Mouse (Mus musculus) CH12.LX (cell line): Measurements from ENCODE around the gene Atrnl1. TPM values are rescaled to one million over a fixed set of nuclear protein-coding genes. Genes with fewer than 3 reads are reported as not detected.

Experiments
- DNase-seq: peaks from one replicate; pipeline ENCODE4 v3.0.0-alpha.2; 2013; ENCODE audit errors: extremely low read depth
- H3K27ac ChIP-seq: 2 replicates; pipeline ENCODE4 v1.5.1; 2012; ENCODE audit warnings: low read depth, mild to moderate bottlenecking, control low read depth, moderate library complexity; ENCODE audit not compliant: insufficient read depth
- H3K27me3 ChIP-seq: replicated peaks from 2 replicates; pipeline ENCODE3; 2012; ENCODE audit warnings: inconsistent platforms
- H3K36me3 ChIP-seq, 2 experiments: replicated peaks in 1 of 2; 2 replicates each; pipeline versions ENCODE3 to v1.6.1; 2012; ENCODE audit warnings: inconsistent platforms in 1 of 2, low read length in 1 of 2, mild to moderate bottlenecking in 1 of 2, mixed read lengths in 1 of 2, moderate library complexity in 1 of 2; ENCODE audit not compliant: control insufficient read depth in 1 of 2, insufficient read depth in 1 of 2
- H3K4me1 ChIP-seq, 2 experiments: 2 replicates each; pipeline ENCODE4 v1.6.1; 2012; ENCODE audit warnings: inconsistent platforms in 1 of 2, moderate library complexity in 1 of 2; ENCODE audit not compliant: insufficient read depth in 2 of 2, control insufficient read depth in 1 of 2
- H3K4me2 ChIP-seq: 2 replicates; pipeline ENCODE4 v1.6.1; 2012; ENCODE audit warnings: low read depth, mild to moderate bottlenecking, control low read depth; ENCODE audit not compliant: poor library complexity, insufficient read depth, severe bottlenecking
- H3K4me3 ChIP-seq, 3 experiments: fragments of 150-350 bp in 1 of 3; sonication (generic) in 1 of 3; replicated peaks in 1 of 3; 2 replicates each; pipeline versions ENCODE3 to v1.5.1; 2011 to 2012; ENCODE audit warnings: low read depth in 2 of 3, low read length in 2 of 3, mild to moderate bottlenecking in 2 of 3, moderate library complexity in 2 of 3, control low read depth in 1 of 3, improper control_type of control experiment in 1 of 3, inconsistent platforms in 1 of 3, mixed read lengths in 1 of 3; ENCODE audit not compliant: poor library complexity in 1 of 3
- H3K79me2 ChIP-seq: replicated peaks from 2 replicates; pipeline ENCODE4 v1.6.1; 2012; ENCODE audit warnings: mild to moderate bottlenecking, moderate library complexity; ENCODE audit not compliant: control insufficient read depth, poor library complexity, insufficient read depth, severe bottlenecking; ENCODE audit errors: extremely low read depth
- H3K9ac ChIP-seq: 2 replicates; pipeline ENCODE4 v1.6.1; 2012; ENCODE audit warnings: low read depth, mild to moderate bottlenecking, control low read depth, moderate library complexity; ENCODE audit not compliant: insufficient read depth
- H3K9me3 ChIP-seq: replicated peaks from 2 replicates; pipeline ENCODE3; 2012; ENCODE audit warnings: low read length, inconsistent platforms, mixed read lengths
- BHLHE40 ChIP-seq: IDR thresholded peaks from 2 replicates; pipeline ENCODE4 v1.6.1; 2011; ENCODE audit warnings: mild to moderate bottlenecking, low read depth, low read length, improper control_type of control experiment
- HCFC1 ChIP-seq: IDR thresholded peaks from 2 replicates; pipeline ENCODE4 v1.6.1; 2012; ENCODE audit warnings: low read depth, mild to moderate bottlenecking, inconsistent platforms, low read length, improper control_type of control experiment
- IRF4 ChIP-seq: IDR thresholded peaks from 2 replicates; pipeline ENCODE4 v1.6.1; 2014; ENCODE audit warnings: low read depth, mild to moderate bottlenecking, inconsistent platforms, low read length, improper control_type of control experiment
- JUN ChIP-seq: IDR thresholded peaks from 2 replicates; pipeline ENCODE4 v1.6.1; 2011; ENCODE audit warnings: low read depth, mild to moderate bottlenecking, low read length, improper control_type of control experiment, moderate library complexity; ENCODE audit not compliant: insufficient read depth
- KAT2A ChIP-seq: IDR thresholded peaks from 2 replicates; pipeline ENCODE4 v1.6.1; 2012; ENCODE audit warnings: low read length, improper control_type of control experiment, inconsistent platforms; ENCODE audit not compliant: insufficient replicate concordance
- MAFK ChIP-seq: IDR thresholded peaks from 2 replicates; pipeline ENCODE4 v1.6.1; 2011; ENCODE audit warnings: low read length, improper control_type of control experiment; ENCODE audit not compliant: insufficient replicate concordance
- MAX ChIP-seq: IDR thresholded peaks from 2 replicates; pipeline ENCODE4 v1.6.1; 2011; ENCODE audit warnings: low read length, improper control_type of control experiment
- MXI1 ChIP-seq: IDR thresholded peaks from 2 replicates; pipeline ENCODE4 v1.6.1; 2011; ENCODE audit warnings: mild to moderate bottlenecking, low read depth, low read length, improper control_type of control experiment
- NELFE ChIP-seq: IDR thresholded peaks from 2 replicates; pipeline ENCODE4 v1.6.1; 2011; ENCODE audit warnings: low read depth, low read length, improper control_type of control experiment
- RAD21 ChIP-seq: IDR thresholded peaks from 2 replicates; pipeline ENCODE4 v1.6.1; 2011; ENCODE audit warnings: low read depth, mild to moderate bottlenecking, low read length, improper control_type of control experiment, moderate library complexity
- RCOR1 ChIP-seq: conservative IDR thresholded peaks from 2 replicates; pipeline ENCODE4 v1.6.1; 2012; ENCODE audit warnings: low read depth, mild to moderate bottlenecking, inconsistent platforms, low read length, improper control_type of control experiment
- TBP ChIP-seq: conservative IDR thresholded peaks from 2 replicates; pipeline ENCODE4 v1.6.1; 2011; ENCODE audit warnings: low read depth, low read length, improper control_type of control experiment
- TCF12 ChIP-seq: IDR thresholded peaks from 2 replicates; pipeline ENCODE4 v1.6.1; 2014; ENCODE audit warnings: low read depth, mild to moderate bottlenecking, inconsistent platforms, low read length, improper control_type of control experiment
- USF2 ChIP-seq: conservative IDR thresholded peaks from 2 replicates; pipeline ENCODE4 v1.6.1; 2011; ENCODE audit warnings: low read depth, low read length, improper control_type of control experiment
- ZNF384 ChIP-seq: IDR thresholded peaks from 2 replicates; pipeline ENCODE4 v1.6.1; 2012; ENCODE audit warnings: low read depth, low read length, improper control_type of control experiment, inconsistent platforms
- dilution Hi-C: fragments of 300-500 bp; cut with MboI; formaldehyde crosslinking; loops from 2 replicates; pipeline ENCODE4 v1.14.3; 2020; ENCODE audit warnings: low sequenced_read_pairs; ENCODE audit not compliant: extremely low pct_unique_long_range_greater_than_20kb, extremely low pct_ligation_motif_present
- in situ Hi-C: fragments of 300-500 bp; cut with MboI; formaldehyde crosslinking; loops from 3 replicates; pipeline ENCODE4 v1.14.3; 2019; ENCODE audit warnings: low sequenced_read_pairs, low pct_ligation_motif_present, low pct_unique_long_range_greater_than_20kb, mixed read lengths
- polyA plus RNA-seq: library from polyadenylated mRNA; unstranded; fragments of >175 nt; gene quantifications from 2 replicates; pipeline ENCODE4 v1.2.1, GENCODE M21; 2012; ENCODE audit warnings: low read depth; ENCODE audit not compliant: insufficient read length
- total RNA-seq, 2 experiments: library from RNA; depleted of rRNA; stranded (reverse); fragments of 300-350 nt in 1 of 2; fragments of >200 nt in 1 of 2; gene quantifications; 2 replicates each; pipeline ENCODE4 v1.2.3; 2012 to 2014

Atrnl1 gene
- total and polyA plus RNA-seq, 3 experiments: 1.9 TPM

DNA sequence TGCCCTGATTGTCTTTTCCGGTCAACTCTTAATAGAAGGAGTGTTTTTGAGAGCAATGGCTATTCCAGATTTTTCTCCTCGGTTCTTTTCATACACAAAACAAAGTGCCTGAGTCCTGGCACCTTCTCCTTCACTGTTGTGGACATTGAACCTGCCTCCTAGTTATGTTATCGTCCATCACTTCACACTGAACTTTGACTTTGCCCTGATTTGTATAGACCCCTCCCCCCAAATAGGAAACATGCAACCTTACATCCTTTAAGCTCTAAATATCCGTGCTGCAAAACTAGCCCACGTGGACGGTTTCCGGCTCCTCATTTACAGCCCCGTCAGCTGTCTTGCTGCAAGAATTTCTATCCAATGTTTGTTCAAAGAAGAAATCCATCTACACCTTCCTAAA lies 432.3 kb downstream of the Atrnl1 start:
- dilution Hi-C loops: no loop called here
- H3K36me3 ChIP-seq: no peaks in the 10 kb centered on the region
- no peak overlapping the region for H3K4me2 ChIP-seq
- DNase-seq: no peak
- TF ChIP-seq NELFE (no peak), RCOR1 (no peak), USF2 (no peak), JUN (no peak), ZNF384 (no peak), MXI1 (no peak)
- no peak overlapping the region for H3K9ac ChIP-seq
- H3K79me2 ChIP-seq: no peaks in the 10 kb centered on the region
- H3K27me3 ChIP-seq: no peaks in the 10 kb centered on the region
- no peaks in the 10 kb centered on the region for H3K4me1 ChIP-seq
- H3K27ac ChIP-seq: no peak overlapping the region
- in situ Hi-C loops: no loop called here
- no peaks in the 10 kb centered on the region for H3K9me3 ChIP-seq
- no peak overlapping the region for H3K4me3 ChIP-seq

DNA sequence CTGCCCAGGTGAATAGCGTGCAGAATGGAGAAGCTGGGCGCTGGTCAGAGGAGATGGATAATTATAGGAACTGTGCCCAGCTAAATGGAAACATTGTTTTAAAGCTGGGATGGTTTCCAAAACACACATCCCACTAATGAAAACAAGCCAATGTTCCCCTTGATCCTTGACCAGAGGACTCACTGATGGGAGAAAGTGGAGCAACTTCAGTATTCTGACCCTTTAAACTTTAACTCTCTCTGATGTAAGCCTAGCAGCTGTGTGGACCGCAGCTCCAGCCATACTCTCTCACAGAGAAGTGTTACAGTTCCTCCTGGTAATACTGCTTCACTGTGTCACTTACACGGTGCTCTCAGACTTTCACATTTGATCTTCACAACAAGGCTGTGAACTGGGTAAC lies 432.7 kb downstream of the Atrnl1 start:
- no peak for TF ChIP-seq RAD21
- TF ChIP-seq IRF4: no peak
- no peak for TF ChIP-seq KAT2A
- TF ChIP-seq TBP: no peak
- TF ChIP-seq MAFK: no peak
- TF ChIP-seq MXI1: no peak
- no peak for TF ChIP-seq MAX
- no peak for TF ChIP-seq TCF12
- TF ChIP-seq BHLHE40: no peak
- Histone ChIP-seq H3K27me3 (no peaks in the 10 kb centered on the region), H3K9me3 (no peaks in the 10 kb centered on the region), H3K4me1 (no peaks in the 10 kb centered on the region), H3K9ac (no peak overlapping the region), H3K27ac (no peak overlapping the region), H3K36me3 (no peaks in the 10 kb centered on the region), H3K4me2 (no peak overlapping the region), H3K79me2 (no peaks in the 10 kb centered on the region), H3K4me3 (no peak overlapping the region)
- DNase-seq: no peak
- dilution Hi-C loops (no loop called here), in situ Hi-C loops (no loop called here)

DNA sequence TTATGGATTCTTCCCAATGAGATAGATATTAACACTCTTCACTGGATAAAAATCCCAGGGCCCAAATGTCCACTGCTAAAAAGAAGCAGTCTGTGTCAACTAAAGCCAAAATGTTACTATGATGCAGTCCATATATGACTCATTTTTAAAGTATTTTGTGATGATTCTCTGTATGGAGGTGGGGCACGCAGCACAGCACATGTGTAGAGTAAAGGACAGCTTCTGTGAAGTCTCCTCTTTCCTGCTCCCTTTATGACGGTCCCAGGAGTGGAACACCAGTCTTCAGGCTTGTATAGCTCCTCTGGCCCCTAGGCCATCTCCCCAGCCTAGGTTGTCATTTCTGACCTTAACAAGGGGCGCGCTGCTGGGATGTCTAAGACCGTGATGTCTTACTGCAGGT lies 434.0 kb downstream of the Atrnl1 start:
- no peak for TF ChIP-seq TCF12
- no peak for TF ChIP-seq HCFC1
- TF ChIP-seq, all 38 proteins: peak for 0
- no peaks in the 10 kb centered on the region for H3K36me3 ChIP-seq
- H3K27ac ChIP-seq: no peak overlapping the region
- no peaks in the 10 kb centered on the region for H3K27me3 ChIP-seq
- H3K4me1 ChIP-seq: no peaks in the 10 kb centered on the region
- H3K9ac ChIP-seq: no peak overlapping the region
- H3K9me3 ChIP-seq: no peaks in the 10 kb centered on the region
- dilution Hi-C loops (no loop called here), in situ Hi-C loops (no loop called here)
- H3K4me3 ChIP-seq: no peak overlapping the region
- no peak for DNase-seq
- H3K4me2 ChIP-seq: no peak overlapping the region
- no peaks in the 10 kb centered on the region for H3K79me2 ChIP-seq
